Mouse (Mus musculus): ENCODE measurements around the gene Hist1h4k.
A peak's percentile ranks its signal among the peaks of the same experiment; 100 is the strongest.
"Not testable (repeated sequence)": the region's sequence is repeated elsewhere in the genome, so short reads cannot be mapped to it uniquely, and the experiment has no call there.

Gene Hist1h4k

GRCm38 (mm10) chr13:21750159-21751017 lies at the start of gene Hist1h4k:
Gene Hist1h4k, minus strand, starts transcription at chr13:21750505.
- DNase-seq (ENCODE audit: low read depth, low spot score): peak; percentile 91

- DNase-seq (ENCODE audit: low read depth, low spot score): not testable (repeated sequence)
Measured at GRCm38 (mm10) chr13:21797163-21797562, 46.9 kb upstream of the Hist1h4k start.

- no peak for DNase-seq (ENCODE audit: low read depth, low spot score)
Measured at GRCm38 (mm10) chr13:21795584-21795983, 45.3 kb upstream of the Hist1h4k start.

- DNase-seq (ENCODE audit: low read depth, low spot score): no peak
Measured at GRCm38 (mm10) chr13:21790601-21791283, 40.4 kb upstream of the Hist1h4k start.

GRCm38 (mm10) chr13:21789925-21790324 lies 39.6 kb upstream of the Hist1h4k start:
- no peak for DNase-seq (ENCODE audit: low read depth, low spot score)

GRCm38 (mm10) chr13:21787760-21788593 lies 37.7 kb upstream of the Hist1h4k start:
- DNase-seq (ENCODE audit: low read depth, low spot score): no peak

- DNase-seq (ENCODE audit: low read depth, low spot score): peak; percentile 93
Measured at GRCm38 (mm10) chr13:21786899-21787629, 36.8 kb upstream of the Hist1h4k start, which contains the start of the genes Hist1h2an and Hist1h2bp. Gene Hist1h2an, minus strand, starts transcription at chr13:21787218. Gene Hist1h2bp, plus strand, starts transcription at chr13:21787461.

GRCm38 (mm10) chr13:21786189-21786898 lies 36.0 kb upstream of the Hist1h4k start:
- DNase-seq (ENCODE audit: low read depth, low spot score): no peak

- DNase-seq (ENCODE audit: low read depth, low spot score): no peak
Measured at GRCm38 (mm10) chr13:21784311-21784710, 34.0 kb upstream of the Hist1h4k start.

GRCm38 (mm10) chr13:21783734-21784161 lies 33.4 kb upstream of the Hist1h4k start:
- no peak for DNase-seq (ENCODE audit: low read depth, low spot score)

- DNase-seq (ENCODE audit: low read depth, low spot score): peak; percentile 84
Measured at GRCm38 (mm10) chr13:21783255-21783617, 32.9 kb upstream of the Hist1h4k start, which contains the start of gene Hist1h3i. Gene Hist1h3i, minus strand, starts transcription at chr13:21783370.

GRCm38 (mm10) chr13:21782361-21783254 lies 32.3 kb upstream of the Hist1h4k start:
- not testable (repeated sequence) for DNase-seq (ENCODE audit: low read depth, low spot score)

GRCm38 (mm10) chr13:21781639-21782038 lies 31.3 kb upstream of the Hist1h4k start:
- no peak for DNase-seq (ENCODE audit: low read depth, low spot score)

GRCm38 (mm10) chr13:21781021-21781555 lies 30.8 kb upstream of the Hist1h4k start:
- no peak for DNase-seq (ENCODE audit: low read depth, low spot score)

- peak; percentile 71 for DNase-seq (ENCODE audit: low read depth, low spot score)
Measured at GRCm38 (mm10) chr13:21779767-21780731, 29.7 kb upstream of the Hist1h4k start, which contains the start of gene Hist1h1b. Gene Hist1h1b, minus strand, starts transcription at chr13:21780625.

- peak; percentile 78 for DNase-seq (ENCODE audit: low read depth, low spot score)
Measured at GRCm38 (mm10) chr13:21778814-21779766, 28.8 kb upstream of the Hist1h4k start.
